Mouse (Mus musculus) neural tube, embryonic 14.5 days (tissue): ENCODE measurements around the gene Pitpnc1. TPM values are rescaled to one million over a fixed set of nuclear protein-coding genes. Genes with fewer than 3 reads are reported as not detected.

Source experiments
- ATAC-seq: fragments of 200-750 bp; cut with Nextera tagmentation; 2 replicates; pipeline ENCODE4 v1.8.0; 2017; ENCODE audit warnings: low read depth, mild to moderate bottlenecking, moderate TSS enrichment, moderate library complexity
- H3K27ac ChIP-seq: fragments of 300-500 bp; sonication (generic); 2 replicates; pipeline ENCODE4 v1.5.1; 2014; ENCODE audit warnings: low read depth, mild to moderate bottlenecking, control low read depth, low read length, moderate library complexity, mixed read lengths
- H3K27me3 ChIP-seq: fragments of 300-500 bp; sonication (generic); 2 replicates; pipeline ENCODE4 v1.6.1; 2014; ENCODE audit warnings: low read length; ENCODE audit not compliant: control insufficient read depth, insufficient read depth
- H3K36me3 ChIP-seq: fragments of 300-500 bp; sonication (generic); 2 replicates; pipeline ENCODE4 v1.6.1; 2014; ENCODE audit warnings: low read length, mixed read lengths; ENCODE audit not compliant: control insufficient read depth, insufficient read depth
- H3K4me1 ChIP-seq: fragments of 300-500 bp; sonication (generic); 2 replicates; pipeline ENCODE4 v1.6.1; 2014; ENCODE audit warnings: low read length; ENCODE audit not compliant: control insufficient read depth, insufficient read depth
- H3K4me2 ChIP-seq: fragments of 300-500 bp; sonication (generic); 2 replicates; pipeline ENCODE4 v1.6.1; 2014; ENCODE audit warnings: mild to moderate bottlenecking, low read depth, low read length, control low read depth
- H3K4me3 ChIP-seq: fragments of 300-500 bp; sonication (generic); 2 replicates; pipeline ENCODE4 v1.5.1; 2014; ENCODE audit warnings: low read depth, low read length, control low read depth, mixed read lengths
- H3K9ac ChIP-seq: fragments of 300-500 bp; sonication (generic); replicated peaks from 2 replicates; pipeline ENCODE4 v1.6.1; 2014; ENCODE audit warnings: low read depth, mild to moderate bottlenecking, control low read depth, low read length, mixed read lengths
- H3K9me3 ChIP-seq: fragments of 300-500 bp; sonication (generic); 2 replicates; pipeline ENCODE4 v1.6.1; 2016; ENCODE audit warnings: low read length; ENCODE audit not compliant: control insufficient read depth
- WGBS: fragments of 180-500 bp; shearing (Covaris S2); extraction: QIAGEN DNeasy Blood & Tissue Kit; methylation state at CpG from one replicate; pipeline ENCODE4 v1.1.7; 2014; 5-methylcytosine and 5-hydroxymethylcytosine counted together
- polyA plus RNA-seq: library from polyadenylated mRNA; unstranded; fragments of >200 nt; fragmentation: Nextera tagmentation; extraction: Ambion mirVana; gene quantifications from 2 replicates; pipeline ENCODE4 v1.2.1, GENCODE M21; 2014

Pitpnc1 gene
- polyA plus RNA-seq, 1 experiment from 2014 or later: 45.2 TPM

- 6% methylated on average over 4 of the region's 4 CpGs for WGBS
- Histone ChIP-seq H3K9ac (no peak overlapping the region), H3K4me1 (peaks cover 34% of the 10 kb centered on the region), H3K4me2 (peak overlapping the region; percentile 8; the same call in 1 of the 2 replicates), H3K27me3 (no peaks in the 10 kb centered on the region), H3K27ac (peak overlapping the region; percentile 61), H3K4me3 (no peak overlapping the region), H3K9me3 (no peaks in the 10 kb centered on the region), H3K36me3 (no peaks in the 10 kb centered on the region)
- no peak for ATAC-seq
Measured at GRCm38 (mm10) chr11:107416561-107416926, 54.0 kb downstream of the Pitpnc1 start.

GRCm38 (mm10) chr11:107415901-107416560, 54.5 kb downstream of the Pitpnc1 start:
- Histone ChIP-seq H3K4me1 (peaks cover 34% of the 10 kb centered on the region), H3K27me3 (no peaks in the 10 kb centered on the region), H3K27ac (peak overlapping the region; percentile 61), H3K4me2 (no peak overlapping the region), H3K4me3 (no peak overlapping the region), H3K9me3 (no peaks in the 10 kb centered on the region), H3K9ac (no peak overlapping the region), H3K36me3 (no peaks in the 10 kb centered on the region)
- 34% methylated on average over 10 of the region's 10 CpGs for WGBS
- no peak for ATAC-seq

- ATAC-seq: no peak
- Histone ChIP-seq H3K27me3 (no peaks in the 10 kb centered on the region), H3K4me3 (no peak overlapping the region), H3K36me3 (no peaks in the 10 kb centered on the region), H3K27ac (no peak overlapping the region), H3K9me3 (no peaks in the 10 kb centered on the region), H3K9ac (no peak overlapping the region), H3K4me1 (peaks cover 34% of the 10 kb centered on the region), H3K4me2 (no peak overlapping the region)
- 68% methylated on average over 11 of the region's 11 CpGs for WGBS
Measured at GRCm38 (mm10) chr11:107414996-107415747, 55.3 kb downstream of the Pitpnc1 start.

GRCm38 (mm10) chr11:107413251-107413655, 57.2 kb downstream of the Pitpnc1 start:
- Histone ChIP-seq H3K27ac (peak overlapping the region; percentile 30; the same call in 1 of the 2 replicates), H3K9ac (no peak overlapping the region; the same call in 1 of the 2 replicates), H3K4me3 (peak overlapping the region; percentile 11; the same call in 1 of the 2 replicates), H3K9me3 (no peaks in the 10 kb centered on the region), H3K27me3 (no peaks in the 10 kb centered on the region), H3K4me2 (peak overlapping the region; percentile 45), H3K4me1 (peaks cover 30% of the 10 kb centered on the region), H3K36me3 (no peaks in the 10 kb centered on the region)
- ATAC-seq: peak; percentile 71
- WGBS: 2% methylated on average over 14 of the region's 14 CpGs

- 93% methylated on average over 4 of the region's 4 CpGs for WGBS
- no peak for ATAC-seq
- no peaks in the 10 kb centered on the region for H3K36me3 ChIP-seq
Measured at GRCm38 (mm10) chr11:107412128-107412527, 58.4 kb downstream of the Pitpnc1 start.

GRCm38 (mm10) chr11:107411576-107411975, 58.9 kb downstream of the Pitpnc1 start:
- Histone ChIP-seq H3K27me3 (no peaks in the 10 kb centered on the region), H3K4me2 (no peak overlapping the region), H3K27ac (no peak overlapping the region), H3K36me3 (no peaks in the 10 kb centered on the region), H3K4me3 (no peak overlapping the region), H3K9me3 (no peaks in the 10 kb centered on the region), H3K4me1 (peaks cover 25% of the 10 kb centered on the region), H3K9ac (no peak overlapping the region)
- WGBS: 80% methylated on average over 9 of the region's 9 CpGs
- ATAC-seq: no peak

More at GRCm38 (mm10) chr11:107412128-107412527, 58.4 kb downstream of the Pitpnc1 start:
- H3K9me3 ChIP-seq: no peaks in the 10 kb centered on the region
- H3K27ac ChIP-seq: no peak overlapping the region
- H3K4me1 ChIP-seq: peaks cover 30% of the 10 kb centered on the region
- no peak overlapping the region for H3K9ac ChIP-seq
- no peaks in the 10 kb centered on the region for H3K27me3 ChIP-seq
- no peak overlapping the region for H3K4me3 ChIP-seq
- no peak overlapping the region for H3K4me2 ChIP-seq

GRCm38 (mm10) chr11:107410804-107411203, 59.7 kb downstream of the Pitpnc1 start:
- H3K4me2 ChIP-seq: no peak overlapping the region
- no peaks in the 10 kb centered on the region for H3K9me3 ChIP-seq
- no peak overlapping the region for H3K27ac ChIP-seq
- H3K36me3 ChIP-seq: no peaks in the 10 kb centered on the region
- no peak overlapping the region for H3K9ac ChIP-seq
- no peak for ATAC-seq
- no peak overlapping the region for H3K4me3 ChIP-seq
- no peaks in the 10 kb centered on the region for H3K27me3 ChIP-seq
- 89% methylated on average over 7 of the region's 7 CpGs for WGBS
- H3K4me1 ChIP-seq: peaks cover 19% of the 10 kb centered on the region; the same call in 1 of the 2 replicates

- H3K27me3 ChIP-seq: no peaks in the 10 kb centered on the region
- no peak overlapping the region for H3K27ac ChIP-seq
- no peaks in the 10 kb centered on the region for H3K9me3 ChIP-seq
- WGBS: 82% methylated on average over 5 of the region's 5 CpGs
- H3K4me1 ChIP-seq: peaks cover 16% of the 10 kb centered on the region; the same call in 1 of the 2 replicates
- no peak for ATAC-seq
- H3K36me3 ChIP-seq: no peaks in the 10 kb centered on the region
- no peak overlapping the region for H3K4me2 ChIP-seq
- no peak overlapping the region for H3K4me3 ChIP-seq
- no peak overlapping the region for H3K9ac ChIP-seq
Measured at GRCm38 (mm10) chr11:107410090-107410732, 60.3 kb downstream of the Pitpnc1 start.

GRCm38 (mm10) chr11:107408886-107409285, 61.6 kb downstream of the Pitpnc1 start:
- Histone ChIP-seq H3K9ac (no peak overlapping the region), H3K4me2 (no peak overlapping the region), H3K27me3 (no peaks in the 10 kb centered on the region), H3K36me3 (no peaks in the 10 kb centered on the region), H3K9me3 (no peaks in the 10 kb centered on the region), H3K27ac (no peak overlapping the region), H3K4me1 (peaks cover 6% of the 10 kb centered on the region; the same call in 1 of the 2 replicates), H3K4me3 (no peak overlapping the region)
- WGBS: 90% methylated on average over 7 of the region's 7 CpGs
- ATAC-seq: no peak
